Mouse (Mus musculus) CH12.LX (cell line): ENCODE results near the gene Palmd. TPM values are rescaled to one million over a fixed set of nuclear protein-coding genes. Genes with fewer than 3 reads are reported as not detected.

Experiments used
- DNase-seq: peaks from one replicate; pipeline ENCODE4 v3.0.0-alpha.2; 2013; ENCODE audit errors: extremely low read depth
- H3K27ac ChIP-seq: 2 replicates; pipeline ENCODE4 v1.5.1; 2012; ENCODE audit warnings: low read depth, mild to moderate bottlenecking, control low read depth, moderate library complexity; ENCODE audit not compliant: insufficient read depth
- H3K27me3 ChIP-seq: replicated peaks from 2 replicates; pipeline ENCODE3; 2012; ENCODE audit warnings: inconsistent platforms
- H3K36me3 ChIP-seq, 2 experiments: replicated peaks in 1 of 2; 2 replicates each; pipeline versions ENCODE3 to v1.6.1; 2012; ENCODE audit warnings: inconsistent platforms in 1 of 2, low read length in 1 of 2, mild to moderate bottlenecking in 1 of 2, mixed read lengths in 1 of 2, moderate library complexity in 1 of 2; ENCODE audit not compliant: control insufficient read depth in 1 of 2, insufficient read depth in 1 of 2
- H3K4me1 ChIP-seq, 2 experiments: 2 replicates each; pipeline ENCODE4 v1.6.1; 2012; ENCODE audit warnings: inconsistent platforms in 1 of 2, moderate library complexity in 1 of 2; ENCODE audit not compliant: insufficient read depth in 2 of 2, control insufficient read depth in 1 of 2
- H3K4me2 ChIP-seq: 2 replicates; pipeline ENCODE4 v1.6.1; 2012; ENCODE audit warnings: low read depth, mild to moderate bottlenecking, control low read depth; ENCODE audit not compliant: poor library complexity, insufficient read depth, severe bottlenecking
- H3K4me3 ChIP-seq, 3 experiments: fragments of 150-350 bp in 1 of 3; sonication (generic) in 1 of 3; replicated peaks in 1 of 3; 2 replicates each; pipeline versions ENCODE3 to v1.5.1; 2011 to 2012; ENCODE audit warnings: low read depth in 2 of 3, low read length in 2 of 3, mild to moderate bottlenecking in 2 of 3, moderate library complexity in 2 of 3, control low read depth in 1 of 3, improper control_type of control experiment in 1 of 3, inconsistent platforms in 1 of 3, mixed read lengths in 1 of 3; ENCODE audit not compliant: poor library complexity in 1 of 3
- H3K79me2 ChIP-seq: replicated peaks from 2 replicates; pipeline ENCODE4 v1.6.1; 2012; ENCODE audit warnings: mild to moderate bottlenecking, moderate library complexity; ENCODE audit not compliant: control insufficient read depth, poor library complexity, insufficient read depth, severe bottlenecking; ENCODE audit errors: extremely low read depth
- H3K9ac ChIP-seq: 2 replicates; pipeline ENCODE4 v1.6.1; 2012; ENCODE audit warnings: low read depth, mild to moderate bottlenecking, control low read depth, moderate library complexity; ENCODE audit not compliant: insufficient read depth
- H3K9me3 ChIP-seq: replicated peaks from 2 replicates; pipeline ENCODE3; 2012; ENCODE audit warnings: low read length, inconsistent platforms, mixed read lengths
- CHD1 ChIP-seq: IDR thresholded peaks from 2 replicates; pipeline ENCODE4 v1.6.1; 2012; ENCODE audit warnings: low read depth, low read length, improper control_type of control experiment, inconsistent platforms
- CTCF ChIP-seq, 2 experiments: IDR thresholded peaks in 1 of 2; conservative IDR thresholded peaks in 1 of 2; 2 replicates each; pipeline ENCODE4 v1.5.1; 2011 to 2012; ENCODE audit warnings: low read depth in 2 of 2, low read length in 2 of 2, improper control_type of control experiment in 1 of 2, inconsistent platforms in 1 of 2, mild to moderate bottlenecking in 1 of 2, moderate library complexity in 1 of 2
- E2F4 ChIP-seq: IDR thresholded peaks from 2 replicates; pipeline ENCODE4 v1.6.1; 2011; ENCODE audit warnings: low read depth, low read length, improper control_type of control experiment; ENCODE audit not compliant: insufficient replicate concordance
- EP300 ChIP-seq: IDR thresholded peaks from 2 replicates; pipeline ENCODE4 v1.6.1; 2011; ENCODE audit warnings: low read length, improper control_type of control experiment
- GABPA ChIP-seq: IDR thresholded peaks from 2 replicates; pipeline ENCODE4 v1.6.1; 2012; ENCODE audit warnings: low read depth, low read length, improper control_type of control experiment, inconsistent platforms; ENCODE audit not compliant: insufficient replicate concordance
- HCFC1 ChIP-seq: IDR thresholded peaks from 2 replicates; pipeline ENCODE4 v1.6.1; 2012; ENCODE audit warnings: low read depth, mild to moderate bottlenecking, inconsistent platforms, low read length, improper control_type of control experiment
- JUN ChIP-seq: IDR thresholded peaks from 2 replicates; pipeline ENCODE4 v1.6.1; 2011; ENCODE audit warnings: low read depth, mild to moderate bottlenecking, low read length, improper control_type of control experiment, moderate library complexity; ENCODE audit not compliant: insufficient read depth
- JUND ChIP-seq: conservative IDR thresholded peaks from 2 replicates; pipeline ENCODE4 v1.6.1; 2011; ENCODE audit warnings: low read depth, low read length, improper control_type of control experiment
- MAFK ChIP-seq: IDR thresholded peaks from 2 replicates; pipeline ENCODE4 v1.6.1; 2011; ENCODE audit warnings: low read length, improper control_type of control experiment; ENCODE audit not compliant: insufficient replicate concordance
- MAX ChIP-seq: IDR thresholded peaks from 2 replicates; pipeline ENCODE4 v1.6.1; 2011; ENCODE audit warnings: low read length, improper control_type of control experiment
- MAZ ChIP-seq: IDR thresholded peaks from 2 replicates; pipeline ENCODE4 v1.6.1; 2012; ENCODE audit warnings: low read depth, mild to moderate bottlenecking, inconsistent platforms, low read length, improper control_type of control experiment, moderate library complexity
- MXI1 ChIP-seq: IDR thresholded peaks from 2 replicates; pipeline ENCODE4 v1.6.1; 2011; ENCODE audit warnings: mild to moderate bottlenecking, low read depth, low read length, improper control_type of control experiment
- NELFE ChIP-seq: IDR thresholded peaks from 2 replicates; pipeline ENCODE4 v1.6.1; 2011; ENCODE audit warnings: low read depth, low read length, improper control_type of control experiment
- NRF1 ChIP-seq: IDR thresholded peaks from 2 replicates; pipeline ENCODE4 v1.6.1; 2014; ENCODE audit warnings: low read depth, mild to moderate bottlenecking, inconsistent platforms, low read length, improper control_type of control experiment, moderate library complexity
- PAX5 ChIP-seq: IDR thresholded peaks from 2 replicates; pipeline ENCODE4 v1.6.1; 2012; ENCODE audit warnings: low read length, inconsistent platforms, mixed read lengths
- POLR2A ChIP-seq: IDR thresholded peaks from 2 replicates; pipeline ENCODE4 v1.6.1; 2011; ENCODE audit warnings: low read depth, mild to moderate bottlenecking, improper control_type of control experiment, low read length
- RAD21 ChIP-seq: IDR thresholded peaks from 2 replicates; pipeline ENCODE4 v1.6.1; 2011; ENCODE audit warnings: low read depth, mild to moderate bottlenecking, low read length, improper control_type of control experiment, moderate library complexity
- RCOR1 ChIP-seq: conservative IDR thresholded peaks from 2 replicates; pipeline ENCODE4 v1.6.1; 2012; ENCODE audit warnings: low read depth, mild to moderate bottlenecking, inconsistent platforms, low read length, improper control_type of control experiment
- SIN3A ChIP-seq: IDR thresholded peaks from 2 replicates; pipeline ENCODE4 v1.6.1; 2012; ENCODE audit warnings: low read length, improper control_type of control experiment, inconsistent platforms
- TBP ChIP-seq: conservative IDR thresholded peaks from 2 replicates; pipeline ENCODE4 v1.6.1; 2011; ENCODE audit warnings: low read depth, low read length, improper control_type of control experiment
- USF1 ChIP-seq: IDR thresholded peaks from 2 replicates; pipeline ENCODE4 v1.6.1; 2014; ENCODE audit warnings: low read depth, mild to moderate bottlenecking, inconsistent platforms, low read length, improper control_type of control experiment
- USF2 ChIP-seq: conservative IDR thresholded peaks from 2 replicates; pipeline ENCODE4 v1.6.1; 2011; ENCODE audit warnings: low read depth, low read length, improper control_type of control experiment
- ZKSCAN1 ChIP-seq: IDR thresholded peaks from 2 replicates; pipeline ENCODE4 v1.6.1; 2012; ENCODE audit warnings: low read depth, inconsistent platforms, low read length, improper control_type of control experiment, borderline replicate concordance
- ZMIZ1 ChIP-seq: IDR thresholded peaks from 2 replicates; pipeline ENCODE4 v1.6.1; 2012; ENCODE audit warnings: low read depth, mild to moderate bottlenecking, inconsistent platforms, low read length, improper control_type of control experiment
- dilution Hi-C: fragments of 300-500 bp; cut with MboI; formaldehyde crosslinking; loops from 2 replicates; pipeline ENCODE4 v1.14.3; 2020; ENCODE audit warnings: low sequenced_read_pairs; ENCODE audit not compliant: extremely low pct_unique_long_range_greater_than_20kb, extremely low pct_ligation_motif_present
- in situ Hi-C: fragments of 300-500 bp; cut with MboI; formaldehyde crosslinking; loops from 3 replicates; pipeline ENCODE4 v1.14.3; 2019; ENCODE audit warnings: low sequenced_read_pairs, low pct_ligation_motif_present, low pct_unique_long_range_greater_than_20kb, mixed read lengths
- polyA plus RNA-seq: library from polyadenylated mRNA; unstranded; fragments of >175 nt; gene quantifications from 2 replicates; pipeline ENCODE4 v1.2.1, GENCODE M21; 2012; ENCODE audit warnings: low read depth; ENCODE audit not compliant: insufficient read length
- total RNA-seq, 2 experiments: library from RNA; depleted of rRNA; stranded (reverse); fragments of 300-350 nt in 1 of 2; fragments of >200 nt in 1 of 2; gene quantifications; 2 replicates each; pipeline ENCODE4 v1.2.3; 2012 to 2014

Palmd gene
- total and polyA plus RNA-seq, 3 experiments: not detected

DNA sequence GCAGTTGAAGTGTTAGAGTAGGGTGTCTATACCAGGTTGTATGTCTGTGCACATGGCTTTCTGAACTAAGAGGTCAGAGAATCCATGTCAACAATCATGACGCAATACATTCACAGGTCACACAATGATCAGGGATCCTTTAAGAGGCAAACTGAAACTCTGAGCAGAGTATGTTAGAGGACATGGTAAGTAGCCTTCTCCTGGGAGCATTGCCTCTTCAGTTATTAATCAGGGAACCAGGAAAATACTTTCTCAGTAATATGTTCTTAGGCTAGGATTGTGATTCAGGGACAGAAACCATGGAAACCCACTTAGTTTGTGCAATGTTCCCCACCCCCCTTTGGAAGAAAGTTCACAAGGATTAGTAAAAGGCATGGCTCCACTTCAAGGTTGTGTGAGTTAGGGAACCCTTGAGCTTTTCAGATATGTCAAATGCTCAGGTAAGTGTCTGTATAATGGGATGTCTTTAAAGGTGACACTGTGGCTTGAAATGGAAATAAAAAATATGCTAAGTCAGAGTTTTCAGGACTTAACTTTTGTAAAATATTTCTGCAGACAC, 27.1 kb downstream of the Palmd start:
- Histone ChIP-seq H3K4me3 (no peak overlapping the region), H3K9me3 (no peaks in the 10 kb centered on the region), H3K9ac (no peak overlapping the region), H3K27me3 (no peaks in the 10 kb centered on the region), H3K27ac (no peak overlapping the region), H3K4me2 (no peak overlapping the region), H3K36me3 (no peaks in the 10 kb centered on the region), H3K79me2 (no peaks in the 10 kb centered on the region), H3K4me1 (no peaks in the 10 kb centered on the region)
- no peak for DNase-seq
- dilution Hi-C loops: no loop called here
- TF ChIP-seq CTCF (conservative IDR thresholded peaks at IDR 0.05 in 1 of 2, IDR thresholded peaks at IDR 0.05 in 1 of 2; ENCODE audit: low read depth in 2 of 2, low read length in 2 of 2) (no peak), NRF1 (no peak), GABPA (no peak), RCOR1 (no peak), ZMIZ1 (no peak), MXI1 (no peak), RAD21 (no peak), PAX5 (no peak), SIN3A (no peak), USF1 (no peak), POLR2A (no peak), MAX (no peak), JUND (no peak)
- in situ Hi-C loops: no loop called here

DNA sequence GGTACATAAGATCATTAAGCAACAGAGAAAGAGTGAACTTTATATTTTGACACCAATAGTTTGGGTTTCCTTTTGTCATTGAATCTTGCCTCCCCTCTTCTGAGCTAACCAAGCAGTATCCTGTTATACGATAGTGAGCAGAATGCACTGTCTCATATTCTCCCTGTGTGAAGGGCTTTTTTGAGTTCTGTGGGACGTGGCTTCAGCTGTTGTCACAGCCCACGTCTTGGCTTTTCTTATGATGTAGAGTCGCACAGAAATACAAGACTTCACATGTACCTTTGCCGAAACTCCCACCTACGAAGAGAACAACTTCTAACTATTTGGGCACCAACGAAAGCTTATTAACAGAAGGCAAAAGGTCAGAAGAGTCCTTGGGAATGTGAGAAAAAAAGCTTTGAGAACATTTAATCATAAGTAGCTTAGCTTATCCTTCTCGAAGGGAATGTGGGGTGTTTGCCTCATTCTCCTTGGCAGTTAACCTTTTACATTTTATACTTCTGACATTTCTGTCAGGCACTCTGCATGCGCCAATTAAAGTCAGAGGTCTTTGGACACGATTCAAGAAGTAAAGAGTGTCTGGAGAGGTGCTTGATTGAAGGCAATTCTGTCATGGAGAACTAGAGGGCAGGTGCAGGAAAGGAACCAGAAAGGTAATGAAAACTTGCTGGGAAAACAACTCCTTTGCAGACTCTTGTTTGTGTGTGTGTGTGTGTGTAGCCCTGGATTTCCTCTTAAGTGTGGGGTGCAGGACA, 27.8 kb downstream of the Palmd start:
- dilution Hi-C loops: no loop called here
- Histone ChIP-seq H3K27me3 (no peaks in the 10 kb centered on the region), H3K9me3 (no peaks in the 10 kb centered on the region)
- DNase-seq: no peak
- no peak for TF ChIP-seq NELFE
- TF ChIP-seq USF2: no peak
- no peak for TF ChIP-seq MAFK
- no peak for TF ChIP-seq HCFC1
- no peak for TF ChIP-seq NRF1
- TF ChIP-seq EP300: no peak
- no peak for TF ChIP-seq USF1
- TF ChIP-seq SIN3A: no peak
- TF ChIP-seq MAZ: no peak
- no peak for TF ChIP-seq JUN
- TF ChIP-seq ZKSCAN1: no peak
- TF ChIP-seq CTCF (conservative IDR thresholded peaks at IDR 0.05 in 1 of 2, IDR thresholded peaks at IDR 0.05 in 1 of 2; ENCODE audit: low read depth in 2 of 2, low read length in 2 of 2): no peak
- no peak for TF ChIP-seq TBP
- TF ChIP-seq POLR2A: no peak
- no peak for TF ChIP-seq CHD1
- TF ChIP-seq E2F4: no peak
- no peak for TF ChIP-seq RAD21
- no peak for TF ChIP-seq MXI1
- TF ChIP-seq, all 38 proteins: peak for 0
- Histone ChIP-seq H3K9ac (no peak overlapping the region), H3K27ac (no peak overlapping the region), H3K79me2 (no peaks in the 10 kb centered on the region), H3K36me3 (no peaks in the 10 kb centered on the region), H3K4me1 (no peaks in the 10 kb centered on the region), H3K4me2 (no peak overlapping the region), H3K4me3 (no peak overlapping the region)
- in situ Hi-C loops: no loop called here
